Mouse (Mus musculus) ZHBTc4 (cell line): Measurements from ENCODE around the gene Gm20388.
"Not testable (repeated sequence)": the region's sequence is repeated elsewhere in the genome, so short reads cannot be mapped to it uniquely, and the experiment has no call there.

Experiments used
- DNase-seq: peaks from one replicate; pipeline ENCODE4 v3.0.0-alpha.2; 2011; ENCODE audit warnings: low read depth, low spot score

The Gm20388 gene

GRCm38 (mm10) chr8:123989128-123989527, 4078.5 kb downstream of the Gm20388 start:
- no peak for DNase-seq

- DNase-seq = no peak
Observed at GRCm38 (mm10) chr8:123990277-123991049, 4079.8 kb downstream of the Gm20388 start.

GRCm38 (mm10) chr8:123992587-123992986, 4081.9 kb downstream of the Gm20388 start:
- DNase-seq = no peak

GRCm38 (mm10) chr8:123993597-123993996, 4083.0 kb downstream of the Gm20388 start:
- peak; percentile 40 for DNase-seq

- DNase-seq = peak; percentile 53
Observed at GRCm38 (mm10) chr8:123993997-123994396, 4083.4 kb downstream of the Gm20388 start.

GRCm38 (mm10) chr8:123999568-123999967, 4088.9 kb downstream of the Gm20388 start:
- DNase-seq = no peak

- no peak for DNase-seq
Observed at GRCm38 (mm10) chr8:124002546-124003108, 4092.0 kb downstream of the Gm20388 start.

- DNase-seq = no peak
Observed at GRCm38 (mm10) chr8:124007829-124008228, 4097.2 kb downstream of the Gm20388 start.

GRCm38 (mm10) chr8:124011580-124011979, 4100.9 kb downstream of the Gm20388 start:
- DNase-seq = peak; percentile 71

GRCm38 (mm10) chr8:124011989-124012586, 4101.4 kb downstream of the Gm20388 start:
- peak; percentile 88 for DNase-seq

GRCm38 (mm10) chr8:124014299-124014698, 4103.7 kb downstream of the Gm20388 start:
- DNase-seq = peak; percentile 44

- DNase-seq = no peak
Observed at GRCm38 (mm10) chr8:124014751-124015150, 4104.1 kb downstream of the Gm20388 start.

GRCm38 (mm10) chr8:124019782-124020181, 4109.1 kb downstream of the Gm20388 start:
- peak; percentile 68 for DNase-seq

GRCm38 (mm10) chr8:124020439-124021236, 4110.0 kb downstream of the Gm20388 start:
- peak; percentile 81 for DNase-seq

- DNase-seq = peak; percentile 97
Observed at GRCm38 (mm10) chr8:124021237-124022227, 4110.9 kb downstream of the Gm20388 start, which contains the start of the genes Taf5l and Urb2. Gene Taf5l, minus strand, starts transcription at chr8:124021397. Gene Urb2, plus strand, starts transcription at chr8:124021508.

- DNase-seq = not testable (repeated sequence)
Observed at GRCm38 (mm10) chr8:124026265-124026664, 4115.6 kb downstream of the Gm20388 start.

GRCm38 (mm10) chr8:124027831-124028230, 4117.2 kb downstream of the Gm20388 start:
- DNase-seq = no peak

- DNase-seq = peak; percentile 48
Observed at GRCm38 (mm10) chr8:124033400-124033799, 4122.8 kb downstream of the Gm20388 start.

GRCm38 (mm10) chr8:124038121-124038520, 4127.5 kb downstream of the Gm20388 start:
- no peak for DNase-seq

- DNase-seq = no peak
Observed at GRCm38 (mm10) chr8:124039351-124039750, 4128.7 kb downstream of the Gm20388 start.
